Mouse (Mus musculus) forebrain, embryonic 12.5 days (tissue): ENCODE results near the gene Smco2. TPM values are rescaled to one million over a fixed set of nuclear protein-coding genes. Genes with fewer than 3 reads are reported as not detected.
A peak's percentile ranks its signal among the peaks of the same experiment; 100 is the strongest.
"Not testable (repeated sequence)": the region's sequence is repeated elsewhere in the genome, so short reads cannot be mapped to it uniquely, and the experiment has no call there.

ENCODE experiments used
- ATAC-seq: fragments of 200-750 bp; cut with Nextera tagmentation; 2 replicates; pipeline ENCODE4 v1.8.0; 2017; ENCODE audit warnings: moderate TSS enrichment; ENCODE audit not compliant: low FRiP score
- H3K27ac ChIP-seq: fragments of 300-500 bp; sonication (generic); 2 replicates; pipeline ENCODE4 v1.5.1; 2016; ENCODE audit warnings: mild to moderate bottlenecking
- H3K27me3 ChIP-seq: fragments of 300-500 bp; sonication (generic); 2 replicates; pipeline ENCODE4 v1.6.1; 2016; ENCODE audit warnings: mild to moderate bottlenecking
- H3K36me3 ChIP-seq: fragments of 300-500 bp; sonication (generic); replicated peaks from 2 replicates; pipeline ENCODE4 v1.6.1; 2016; ENCODE audit warnings: mild to moderate bottlenecking
- H3K4me1 ChIP-seq: fragments of 300-500 bp; sonication (generic); 2 replicates; pipeline ENCODE4 v1.6.1; 2016
- H3K4me2 ChIP-seq: fragments of 300-500 bp; sonication (generic); 2 replicates; pipeline ENCODE4 v1.6.1; 2016; ENCODE audit warnings: mild to moderate bottlenecking, moderate library complexity
- H3K4me3 ChIP-seq: fragments of 300-500 bp; sonication (generic); replicated peaks from 2 replicates; pipeline ENCODE4 v1.5.1; 2016; ENCODE audit warnings: mild to moderate bottlenecking
- H3K9ac ChIP-seq: fragments of 300-500 bp; sonication (generic); 2 replicates; pipeline ENCODE4 v1.6.1; 2016; ENCODE audit warnings: mild to moderate bottlenecking
- H3K9me3 ChIP-seq: fragments of 300-500 bp; sonication (generic); 2 replicates; pipeline ENCODE4 v1.6.1; 2016
- WGBS: fragments of 180-500 bp; shearing (Covaris S2); methylation state at CpG from one replicate; pipeline ENCODE4 v1.1.7; 2016; 5-methylcytosine and 5-hydroxymethylcytosine counted together
- polyA plus RNA-seq: library from polyadenylated mRNA; unstranded; fragments of >200 nt; fragmentation: Nextera tagmentation; extraction: Ambion mirVana; gene quantifications from 2 replicates; pipeline ENCODE4 v1.2.1, GENCODE M21; 2016

Gene Smco2
- polyA plus RNA-seq, 1 experiment from 2014 or later = not detected

DNA sequence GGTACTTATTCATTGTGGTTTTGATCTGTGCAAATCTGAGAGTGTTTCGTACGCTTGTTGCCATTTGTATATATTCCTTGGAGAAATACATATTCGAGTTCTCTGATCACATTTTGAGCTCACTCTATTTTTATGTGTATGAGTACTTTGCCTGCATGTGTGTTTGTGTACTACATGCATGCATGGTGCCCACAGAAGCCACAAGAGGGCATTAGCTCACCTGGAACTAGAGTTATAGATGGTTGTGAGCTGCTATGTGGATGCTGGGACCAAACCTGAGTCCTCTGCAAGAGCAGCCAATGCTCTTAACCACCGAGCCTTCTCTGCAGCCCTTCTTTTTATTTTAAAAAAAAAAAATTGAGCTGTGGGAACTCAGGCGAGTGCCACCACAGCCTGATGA, 11.5 kb upstream of the Smco2 start:
- no peak overlapping the region for H3K4me3 ChIP-seq
- H3K9ac ChIP-seq = no peak overlapping the region
- no peaks in the 10 kb centered on the region for H3K27me3 ChIP-seq
- no peaks in the 10 kb centered on the region for H3K9me3 ChIP-seq
- no peak overlapping the region for H3K4me2 ChIP-seq
- H3K27ac ChIP-seq = no peak overlapping the region
- H3K4me1 ChIP-seq = no peaks in the 10 kb centered on the region
- 93% methylated on average over 5 of the region's 5 CpGs for WGBS
- ATAC-seq = no peak
- no peaks in the 10 kb centered on the region for H3K36me3 ChIP-seq

DNA sequence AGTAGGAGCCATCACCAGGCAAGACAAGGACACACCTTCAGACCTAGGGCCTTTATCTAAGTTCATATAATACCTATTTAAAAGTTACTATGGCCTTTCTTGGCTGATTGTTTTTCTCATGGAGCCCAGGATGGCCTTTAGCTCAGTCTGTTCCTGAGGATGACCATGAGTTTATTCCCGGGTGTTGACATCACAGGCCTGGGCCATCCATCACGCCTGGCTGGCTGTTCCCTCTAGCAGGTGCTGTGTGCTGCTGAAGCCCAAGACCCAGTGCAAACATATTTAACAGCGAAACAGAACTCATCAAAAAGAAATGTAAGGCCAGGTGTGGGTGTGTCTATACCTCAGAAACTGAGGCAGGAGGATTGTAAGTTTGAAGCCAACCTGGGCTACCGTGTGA, 11.0 kb upstream of the Smco2 start:
- no peaks in the 10 kb centered on the region for H3K36me3 ChIP-seq
- H3K27me3 ChIP-seq = no peaks in the 10 kb centered on the region
- 86% methylated on average over 4 of the region's 4 CpGs for WGBS
- H3K4me2 ChIP-seq = no peak overlapping the region
- H3K27ac ChIP-seq = no peak overlapping the region
- no peaks in the 10 kb centered on the region for H3K9me3 ChIP-seq
- no peak overlapping the region for H3K4me3 ChIP-seq
- no peak for ATAC-seq
- no peaks in the 10 kb centered on the region for H3K4me1 ChIP-seq
- H3K9ac ChIP-seq = no peak overlapping the region

DNA sequence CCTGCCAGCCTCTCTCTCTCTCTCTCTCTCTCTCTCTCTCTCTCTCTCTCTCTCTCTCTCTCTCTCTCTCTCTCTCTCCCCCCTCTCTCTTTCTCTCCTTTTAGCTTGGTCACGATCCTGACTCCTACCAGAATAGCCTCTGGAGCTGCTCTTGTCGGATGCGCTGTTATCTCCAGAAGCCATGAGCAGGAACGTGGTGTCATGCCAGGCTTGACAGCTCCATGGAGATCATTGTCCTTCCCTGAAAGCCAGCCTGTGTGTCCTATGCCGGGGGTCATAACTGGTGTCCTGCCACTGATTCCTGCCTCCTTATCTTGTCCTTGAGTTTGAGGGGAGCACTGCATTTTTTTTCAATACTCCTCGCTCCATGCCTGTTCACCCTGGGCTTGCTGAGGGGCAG, 5.0 kb upstream of the Smco2 start:
- H3K27ac ChIP-seq = no peak overlapping the region
- no peak overlapping the region for H3K4me2 ChIP-seq
- no peak overlapping the region for H3K4me3 ChIP-seq
- no peaks in the 10 kb centered on the region; the same call in 1 of the 2 replicates for H3K4me1 ChIP-seq
- H3K36me3 ChIP-seq = no peaks in the 10 kb centered on the region
- no peak for ATAC-seq
- 82% methylated on average over 6 of the region's 6 CpGs for whole genome bisulfite sequencing
- no peaks in the 10 kb centered on the region for H3K27me3 ChIP-seq
- no peak overlapping the region for H3K9ac ChIP-seq
- no peaks in the 10 kb centered on the region for H3K9me3 ChIP-seq

DNA sequence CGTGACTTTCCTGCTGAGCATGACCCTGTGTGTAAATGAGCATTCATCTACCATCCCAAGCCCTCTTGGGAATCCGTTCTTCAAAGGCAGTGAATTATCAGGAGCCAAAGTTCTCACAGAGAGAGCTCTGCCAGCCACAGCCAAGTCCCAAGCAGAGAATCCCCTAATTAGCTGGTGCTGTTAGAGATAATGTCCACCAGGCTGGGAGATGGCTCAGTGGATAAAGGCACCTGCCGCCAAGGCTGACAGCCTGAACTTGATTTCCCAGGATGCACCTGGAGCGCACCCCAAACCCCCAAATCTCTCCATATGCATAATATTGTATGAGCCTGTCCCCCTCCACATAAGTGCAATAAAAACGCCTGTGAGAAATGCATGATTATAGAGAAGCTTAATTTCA, 4.6 kb upstream of the Smco2 start:
- WGBS = 72% methylated on average over 5 of the region's 5 CpGs
- Histone ChIP-seq H3K9me3 (no peaks in the 10 kb centered on the region), H3K27me3 (no peaks in the 10 kb centered on the region), H3K4me2 (no peak overlapping the region), H3K4me1 (no peaks in the 10 kb centered on the region; the same call in 1 of the 2 replicates), H3K27ac (no peak overlapping the region), H3K36me3 (no peaks in the 10 kb centered on the region), H3K9ac (no peak overlapping the region), H3K4me3 (no peak overlapping the region)
- no peak for ATAC-seq

DNA sequence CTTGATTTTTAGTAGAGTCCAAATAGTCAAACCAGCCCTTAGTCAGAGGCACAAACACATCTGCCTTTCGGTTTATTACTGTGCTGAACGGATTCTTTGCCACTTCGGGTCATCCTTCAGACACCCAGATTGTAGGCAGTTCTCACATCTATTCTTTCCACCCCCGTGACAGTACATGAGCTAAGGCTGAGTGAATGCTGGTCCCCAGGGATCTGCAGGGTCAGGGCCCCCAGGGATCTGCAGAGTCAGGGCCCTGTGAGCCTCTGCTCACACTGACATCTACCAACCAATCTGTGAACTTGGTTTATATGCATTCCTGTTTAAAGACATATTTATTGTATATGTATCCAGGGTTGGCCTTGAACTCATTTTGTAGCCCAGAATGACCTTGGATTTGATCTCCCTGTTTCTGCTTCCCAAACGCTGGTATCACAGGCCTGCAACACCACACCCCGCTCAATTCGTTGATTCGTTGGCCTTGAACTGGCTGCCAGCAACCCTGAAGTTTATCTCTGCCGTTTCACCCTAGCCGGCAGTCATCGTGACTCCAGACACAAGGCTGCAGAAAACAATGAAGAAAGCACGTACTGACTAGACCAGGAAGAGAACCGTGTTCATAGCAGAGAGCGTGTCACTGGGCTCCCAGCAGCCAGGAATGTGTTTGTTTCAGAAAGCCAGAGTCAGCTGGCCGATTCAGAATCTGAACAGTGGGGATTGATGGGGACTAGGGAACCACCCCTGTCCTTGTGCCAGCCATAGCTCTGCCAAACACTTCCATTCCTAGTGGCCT, 3.7 kb upstream of the Smco2 start:
- 85% methylated on average over 15 of the region's 15 CpGs for WGBS
- H3K4me2 ChIP-seq = no peak overlapping the region

DNA sequence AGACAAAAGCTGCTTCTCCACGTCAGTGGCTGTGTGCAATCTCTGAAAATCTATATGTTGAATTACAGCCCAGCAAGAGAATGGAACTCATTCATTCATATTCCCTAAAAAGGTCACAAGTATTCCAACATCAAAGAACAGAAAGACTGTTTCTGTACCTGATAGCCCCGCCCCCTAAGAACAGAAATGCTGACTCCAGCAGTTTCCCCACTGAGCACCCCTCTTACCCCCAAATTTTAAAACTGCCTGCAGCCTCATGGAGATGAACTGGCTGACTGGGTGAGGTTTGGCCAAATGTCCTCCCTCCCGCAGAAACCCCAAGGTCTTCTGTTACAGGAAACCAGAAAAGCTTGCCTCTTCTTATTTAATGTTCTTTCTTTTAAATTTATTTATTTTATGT, 2.5 kb upstream of the Smco2 start:
- Histone ChIP-seq H3K36me3 (no peaks in the 10 kb centered on the region), H3K9me3 (no peaks in the 10 kb centered on the region), H3K9ac (no peak overlapping the region), H3K4me2 (no peak overlapping the region), H3K27me3 (no peaks in the 10 kb centered on the region), H3K4me1 (no peaks in the 10 kb centered on the region; the same call in 1 of the 2 replicates), H3K4me3 (no peak overlapping the region), H3K27ac (no peak overlapping the region)
- no peak for ATAC-seq
- WGBS = 79% methylated on average over 3 of the region's 3 CpGs

More for the DNA sequence above, 3.7 kb upstream of the Smco2 start:
- no peak overlapping the region for H3K9ac ChIP-seq
- no peak for ATAC-seq
- no peaks in the 10 kb centered on the region for H3K36me3 ChIP-seq
- no peaks in the 10 kb centered on the region; the same call in 1 of the 2 replicates for H3K4me1 ChIP-seq
- H3K27me3 ChIP-seq = no peaks in the 10 kb centered on the region
- H3K4me3 ChIP-seq = no peak overlapping the region
- no peaks in the 10 kb centered on the region for H3K9me3 ChIP-seq
- H3K27ac ChIP-seq = no peak overlapping the region

DNA sequence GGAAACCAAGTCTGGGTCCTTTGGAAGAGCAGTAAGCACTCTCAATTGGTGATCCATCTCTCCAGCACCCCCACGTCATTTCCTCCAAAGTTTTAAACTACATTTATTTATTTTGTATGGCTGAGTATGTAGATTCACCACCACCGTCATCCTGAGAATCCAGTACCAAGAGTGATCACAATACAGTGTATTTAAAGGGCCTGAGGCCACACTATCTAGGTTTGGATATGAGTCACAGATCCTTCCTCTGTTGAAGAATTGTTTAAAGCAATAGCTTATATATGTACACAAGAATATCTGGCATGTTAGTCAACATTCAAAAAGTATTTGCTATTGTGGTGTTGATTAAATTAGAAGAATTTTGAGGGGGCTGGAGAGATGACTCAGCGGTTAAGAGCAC, 1.6 kb upstream of the Smco2 start:
- no peak overlapping the region for H3K9ac ChIP-seq
- no peak overlapping the region for H3K4me2 ChIP-seq
- H3K27ac ChIP-seq = no peak overlapping the region
- H3K36me3 ChIP-seq = no peaks in the 10 kb centered on the region
- H3K4me1 ChIP-seq = no peaks in the 10 kb centered on the region; the same call in 1 of the 2 replicates
- no peaks in the 10 kb centered on the region for H3K9me3 ChIP-seq
- WGBS = 84% methylated on average over 3 of the region's 3 CpGs
- no peak overlapping the region for H3K4me3 ChIP-seq
- H3K27me3 ChIP-seq = no peaks in the 10 kb centered on the region
- no peak for ATAC-seq

DNA sequence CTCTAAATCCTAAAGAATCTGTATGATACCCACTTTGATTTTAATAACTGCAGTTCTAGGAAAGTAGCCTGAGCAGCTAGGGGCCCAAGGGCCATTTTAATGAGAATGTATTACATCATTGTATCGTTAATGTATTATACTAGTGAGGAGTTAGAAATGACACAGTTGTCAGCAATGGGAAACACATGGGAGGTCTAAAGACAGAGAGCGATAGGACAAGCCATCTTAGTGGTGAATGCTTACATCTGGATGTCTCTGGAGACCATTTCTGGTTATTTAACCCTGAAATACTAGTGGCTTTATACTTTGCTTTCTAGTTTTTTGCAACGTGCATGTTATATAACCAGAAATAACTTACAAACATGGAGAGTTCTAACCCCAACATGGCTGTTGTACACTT, 2.0 kb downstream of the Smco2 start:
- Histone ChIP-seq H3K4me3 (no peak overlapping the region), H3K4me2 (no peak overlapping the region), H3K36me3 (no peaks in the 10 kb centered on the region), H3K4me1 (no peaks in the 10 kb centered on the region), H3K27ac (no peak overlapping the region), H3K9ac (no peak overlapping the region), H3K9me3 (no peaks in the 10 kb centered on the region), H3K27me3 (no peaks in the 10 kb centered on the region)
- WGBS = 76% methylated on average over 3 of the region's 3 CpGs
- no peak for ATAC-seq

DNA sequence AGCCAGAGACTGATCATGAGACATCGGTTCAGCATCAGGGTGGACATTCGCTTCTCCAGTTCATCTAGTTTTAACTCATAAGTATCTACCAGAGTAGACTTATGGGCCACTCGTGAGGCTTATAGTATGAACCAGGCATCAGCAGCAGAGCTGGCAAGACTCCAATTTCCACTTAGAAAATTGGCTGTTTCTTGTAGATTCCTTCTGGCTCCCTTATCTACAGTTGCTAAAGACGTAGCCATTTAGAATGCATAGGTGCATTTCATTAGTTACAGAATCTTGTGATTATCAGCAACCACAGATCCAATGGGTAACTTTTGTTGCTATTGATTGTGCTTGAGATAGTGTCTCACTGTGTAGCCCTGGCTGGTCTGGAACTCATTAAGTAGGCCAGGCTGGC, 2.8 kb downstream of the Smco2 start:
- no peaks in the 10 kb centered on the region for H3K4me1 ChIP-seq
- no peak overlapping the region for H3K4me2 ChIP-seq
- no peak overlapping the region for H3K27ac ChIP-seq
- no peak overlapping the region for H3K9ac ChIP-seq
- H3K4me3 ChIP-seq = no peak overlapping the region
- no peaks in the 10 kb centered on the region for H3K36me3 ChIP-seq
- no peak for ATAC-seq
- H3K9me3 ChIP-seq = no peaks in the 10 kb centered on the region
- H3K27me3 ChIP-seq = no peaks in the 10 kb centered on the region
- WGBS = 87% methylated on average over 4 of the region's 4 CpGs

DNA sequence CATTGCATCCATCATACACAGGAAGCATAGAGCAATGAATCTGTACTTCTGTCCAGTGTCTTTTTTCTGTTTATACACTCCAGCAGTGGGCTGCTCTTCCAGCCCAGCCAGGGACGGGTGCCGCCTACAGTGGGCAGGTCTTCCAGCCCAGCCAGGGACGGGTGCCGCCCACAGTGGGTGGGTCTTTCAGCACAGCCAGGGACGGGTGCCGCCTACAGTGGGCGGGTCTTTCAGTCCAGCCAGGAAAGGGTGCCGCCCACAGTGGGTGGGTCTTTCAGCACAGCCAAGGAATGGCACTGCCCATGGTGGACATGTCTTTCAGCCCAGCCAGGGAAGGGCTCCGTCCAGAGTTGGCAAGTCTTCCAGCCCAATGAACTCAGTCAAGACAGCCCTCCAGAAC, 5.3 kb downstream of the Smco2 start:
- no peak overlapping the region for H3K4me2 ChIP-seq
- no peak overlapping the region for H3K27ac ChIP-seq
- no peaks in the 10 kb centered on the region for H3K36me3 ChIP-seq
- no peaks in the 10 kb centered on the region for H3K27me3 ChIP-seq
- no peak overlapping the region for H3K9ac ChIP-seq
- 97% methylated on average over 9 of the region's 9 CpGs for WGBS
- no peaks in the 10 kb centered on the region for H3K9me3 ChIP-seq
- ATAC-seq = peak; percentile 53; the same call in 1 of the 2 replicates
- H3K4me3 ChIP-seq = no peak overlapping the region
- H3K4me1 ChIP-seq = no peaks in the 10 kb centered on the region

DNA sequence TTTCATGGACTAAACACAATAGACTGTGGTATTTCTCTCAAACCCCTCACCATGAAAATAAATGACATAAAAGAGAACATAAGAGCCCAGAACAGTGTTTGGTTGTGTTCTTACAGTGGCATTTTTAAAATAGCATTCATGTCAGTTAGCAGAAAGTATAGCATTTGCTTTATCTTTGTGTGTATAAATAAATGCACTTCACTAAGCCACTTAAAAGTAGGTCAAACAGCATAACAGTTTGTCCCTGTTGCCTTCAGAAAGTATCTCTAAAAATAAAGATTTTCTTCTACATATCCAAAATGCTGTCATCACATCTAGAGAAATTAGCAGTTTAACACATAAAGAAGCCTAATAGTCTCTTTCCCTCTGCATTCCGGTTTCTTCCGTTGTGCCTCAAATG, 7.5 kb downstream of the Smco2 start:
- Histone ChIP-seq H3K9me3 (no peaks in the 10 kb centered on the region), H3K36me3 (no peaks in the 10 kb centered on the region), H3K4me3 (no peak overlapping the region), H3K4me1 (no peaks in the 10 kb centered on the region), H3K27ac (no peak overlapping the region), H3K9ac (no peak overlapping the region), H3K27me3 (no peaks in the 10 kb centered on the region), H3K4me2 (no peak overlapping the region)
- WGBS = 96% methylated on average over 2 of the region's 2 CpGs
- no peak for ATAC-seq

DNA sequence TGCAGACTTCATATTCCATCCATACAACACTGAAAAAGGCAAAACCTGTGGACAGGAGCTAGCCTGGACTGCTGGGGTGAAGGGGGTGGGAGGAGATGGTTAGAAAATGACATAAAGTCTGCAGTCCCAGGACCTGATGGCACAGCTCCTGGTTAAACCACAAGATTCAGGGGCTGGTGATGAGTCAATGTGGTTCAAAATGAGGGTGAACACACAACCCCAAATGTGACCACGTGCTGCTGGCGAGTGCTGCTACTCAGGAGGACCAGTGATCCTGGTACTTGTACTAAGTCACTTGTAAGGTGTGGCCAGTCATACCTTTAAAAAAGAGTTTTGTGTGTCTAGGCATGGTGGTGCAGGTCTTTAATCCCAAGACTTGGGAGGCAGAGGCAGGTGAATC, 13.2 kb downstream of the Smco2 start:
- H3K4me2 ChIP-seq = no peak overlapping the region
- no peak overlapping the region for H3K4me3 ChIP-seq
- no peak for ATAC-seq
- H3K9me3 ChIP-seq = no peaks in the 10 kb centered on the region
- H3K27ac ChIP-seq = no peak overlapping the region
- H3K9ac ChIP-seq = no peak overlapping the region
- H3K4me1 ChIP-seq = no peaks in the 10 kb centered on the region
- no peaks in the 10 kb centered on the region for H3K27me3 ChIP-seq
- 94% methylated on average over 2 of the region's 2 CpGs for WGBS
- no peaks in the 10 kb centered on the region for H3K36me3 ChIP-seq

DNA sequence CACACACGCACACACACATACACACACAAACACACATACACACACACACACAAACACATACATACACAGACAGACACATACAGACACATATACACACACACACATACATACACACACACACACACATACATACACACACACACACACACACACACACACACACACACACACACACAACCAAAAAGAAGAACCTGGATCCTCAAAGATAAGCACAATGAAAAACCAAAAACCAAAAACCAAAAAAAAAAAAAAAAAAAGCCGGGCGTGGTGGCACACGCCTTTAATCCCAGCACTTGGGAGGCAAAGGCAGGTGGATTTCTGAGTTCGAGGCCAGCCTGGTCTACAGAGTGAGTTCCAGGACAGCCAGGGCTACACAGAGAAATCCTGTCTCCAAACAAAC, 14.5 kb downstream of the Smco2 start:
- H3K4me3 ChIP-seq, ATAC-seq, H3K27me3 ChIP-seq, H3K9ac ChIP-seq, H3K4me2 ChIP-seq, H3K36me3 ChIP-seq, H3K9me3 ChIP-seq, H3K4me1 ChIP-seq, H3K27ac ChIP-seq: not testable (repeated sequence)
- 93% methylated on average over 3 of the region's 5 CpGs for WGBS
